Mouse (Mus musculus) spleen, adult 2 months (tissue): ENCODE data around the gene Oas3. TPM values are rescaled to one million over a fixed set of nuclear protein-coding genes. Genes with fewer than 3 reads are reported as not detected.

Experiments
- DNase-seq, 2 experiments: peaks; one replicate each; pipeline versions ENCODE4 v3.0.0 to v3.0.0-alpha.2; 2012 to 2021; ENCODE audit warnings: low spot score in 2 of 2, low read depth in 1 of 2
- H3K27ac ChIP-seq: fragments of 200-500 bp; 2 replicates; pipeline ENCODE4 v1.5.1; 2012; ENCODE audit warnings: low read length, inconsistent platforms; ENCODE audit not compliant: insufficient read depth
- H3K27me3 ChIP-seq: fragments of 200-500 bp; 2 replicates; pipeline ENCODE4 v1.6.1; 2012; ENCODE audit warnings: mild to moderate bottlenecking, moderate library complexity, low read length, inconsistent platforms; ENCODE audit not compliant: control insufficient read depth, insufficient read depth
- H3K36me3 ChIP-seq: fragments of 200-500 bp; 2 replicates; pipeline ENCODE4 v1.6.1; 2012; ENCODE audit warnings: mild to moderate bottlenecking, low read length, inconsistent platforms; ENCODE audit not compliant: control insufficient read depth, insufficient read depth
- H3K4me1 ChIP-seq: fragments of 200-500 bp; 2 replicates; pipeline ENCODE4 v1.6.1; 2011; ENCODE audit warnings: inconsistent platforms; ENCODE audit not compliant: control insufficient read depth, insufficient read depth, insufficient read length
- H3K4me3 ChIP-seq: fragments of 200-500 bp; 2 replicates; pipeline ENCODE4 v1.5.1; 2011; ENCODE audit warnings: mild to moderate bottlenecking, inconsistent platforms; ENCODE audit not compliant: insufficient read depth, insufficient read length; ENCODE audit errors: extremely low read depth
- CTCF ChIP-seq: fragments of 200-500 bp; IDR thresholded peaks from 2 replicates; pipeline ENCODE4 v1.5.1; 2011; ENCODE audit warnings: mild to moderate bottlenecking, inconsistent platforms; ENCODE audit not compliant: insufficient read depth, insufficient read length, insufficient replicate concordance; ENCODE audit errors: extremely low read depth
- POLR2A ChIP-seq: fragments of 200-500 bp; IDR thresholded peaks from 2 replicates; pipeline ENCODE4 v1.6.1; 2011; ENCODE audit warnings: low read depth, low read length, inconsistent platforms
- WGBS: fragments of 180-500 bp; shearing (Covaris S2); methylation state at CpG from one replicate; pipeline ENCODE4 v1.1.7; 2018; 5-methylcytosine and 5-hydroxymethylcytosine counted together
- polyA plus RNA-seq: library from polyadenylated mRNA; depleted of rRNA; stranded (reverse); fragments of >200 nt; gene quantifications from 2 replicates; pipeline ENCODE4 v1.2.3, GENCODE M21; 2012

The Oas3 gene
- polyA plus RNA-seq, 1 experiment: 16.3 TPM

DNA sequence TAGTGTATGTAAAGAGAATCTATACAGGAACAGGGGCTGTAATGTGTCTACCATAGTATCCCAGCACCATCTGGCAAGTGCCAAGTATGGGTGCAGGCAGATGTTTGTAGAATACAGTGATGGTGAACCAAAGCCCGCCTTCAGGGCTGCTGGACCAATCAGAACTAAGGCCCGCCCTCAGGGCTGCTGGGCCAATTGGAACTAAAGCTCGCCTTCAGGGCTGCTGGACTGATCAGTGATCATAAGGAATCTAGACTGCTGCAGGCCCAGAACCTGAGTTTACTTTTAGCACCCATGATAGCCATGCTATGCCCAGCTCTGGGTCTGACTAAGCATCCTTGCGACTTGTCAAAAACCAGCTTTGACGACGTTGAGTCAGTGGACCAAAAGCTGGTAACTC lies 15.6 kb downstream of the Oas3 start:
- DNase-seq: no peak
- WGBS: 85% methylated on average over 6 of the region's 6 CpGs
- H3K27me3 ChIP-seq: no peaks in the 10 kb centered on the region
- TF ChIP-seq CTCF (no peak), POLR2A (no peak)
- no peak overlapping the region for H3K27ac ChIP-seq
- H3K4me3 ChIP-seq: no peak overlapping the region
- peaks cover 4% of the 10 kb centered on the region for H3K36me3 ChIP-seq
- H3K4me1 ChIP-seq: no peaks in the 10 kb centered on the region

DNA sequence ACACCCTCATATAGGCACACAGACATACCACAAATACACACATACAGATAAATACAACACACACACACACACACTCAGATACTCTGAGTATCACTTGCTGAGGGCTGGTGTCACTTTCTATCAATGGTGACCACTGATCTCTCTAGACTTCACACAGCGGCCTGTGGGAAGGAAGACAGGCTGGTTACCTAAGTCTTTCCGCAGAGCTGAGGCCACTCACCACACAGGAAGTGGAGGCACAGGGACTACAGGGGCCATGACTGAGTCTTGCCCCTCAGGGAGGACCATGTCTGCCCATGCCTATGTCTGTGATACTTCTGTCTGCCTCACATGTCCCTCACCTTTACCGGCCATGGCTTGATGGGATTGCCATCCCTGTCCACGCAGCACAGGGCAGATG lies 23.2 kb downstream of the Oas3 start:
- Histone ChIP-seq H3K36me3 (peaks cover 1% of the 10 kb centered on the region; the same call in 1 of the 2 replicates), H3K27ac (no peak overlapping the region), H3K4me3 (no peak overlapping the region), H3K27me3 (no peaks in the 10 kb centered on the region), H3K4me1 (peaks cover 9% of the 10 kb centered on the region; the same call in 1 of the 2 replicates)
- TF ChIP-seq POLR2A (no peak), CTCF (no peak)
- WGBS: 55% methylated on average over 4 of the region's 4 CpGs
- no peak for DNase-seq

DNA sequence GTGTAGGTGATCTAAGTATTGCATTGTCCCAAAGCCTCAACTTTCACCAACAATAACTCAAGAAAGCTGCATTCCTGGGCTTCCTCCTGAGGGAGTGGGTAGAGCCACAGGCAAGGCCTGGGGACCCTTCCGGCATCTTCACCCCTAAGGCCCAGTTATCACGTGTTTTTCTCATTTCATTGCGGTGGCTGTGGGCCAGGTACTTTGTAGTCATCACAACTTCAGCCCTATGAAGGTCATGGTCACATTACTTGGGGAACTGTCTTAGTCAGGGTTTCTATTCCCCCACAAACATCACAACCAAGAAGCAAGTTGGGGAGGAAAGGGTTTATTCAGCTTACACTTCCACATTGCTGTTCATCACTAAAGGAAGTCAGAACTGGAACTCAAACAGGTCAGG lies 24.7 kb downstream of the Oas3 start:
- H3K27me3 ChIP-seq: no peaks in the 10 kb centered on the region
- 92% methylated on average over 3 of the region's 3 CpGs for WGBS
- peaks cover 1% of the 10 kb centered on the region; the same call in 1 of the 2 replicates for H3K36me3 ChIP-seq
- DNase-seq: no peak
- TF ChIP-seq CTCF (no peak), POLR2A (no peak)
- H3K27ac ChIP-seq: no peak overlapping the region
- no peak overlapping the region for H3K4me3 ChIP-seq
- peaks cover 12% of the 10 kb centered on the region; the same call in 1 of the 2 replicates for H3K4me1 ChIP-seq

DNA sequence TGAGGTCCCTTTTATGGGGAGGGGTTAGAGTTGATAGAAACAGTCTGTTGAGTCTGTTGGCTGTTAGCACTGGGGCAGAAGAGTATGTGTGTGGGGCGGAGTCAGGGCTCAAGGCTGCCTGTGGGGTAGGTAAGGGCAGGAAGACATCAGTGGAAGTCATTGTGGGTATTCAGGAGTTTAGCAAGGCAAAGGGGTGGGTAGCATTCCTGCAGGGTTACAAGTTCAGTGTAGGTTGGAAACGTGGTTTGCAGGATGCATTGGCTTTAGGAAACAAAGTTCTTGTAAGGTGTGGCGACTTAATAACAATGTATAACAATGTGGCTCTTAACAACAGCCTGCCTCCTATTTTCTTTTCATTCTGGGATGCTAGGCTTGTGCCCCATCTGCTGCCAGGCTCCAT lies 26.3 kb downstream of the Oas3 start:
- no peaks in the 10 kb centered on the region for H3K36me3 ChIP-seq
- H3K27me3 ChIP-seq: no peaks in the 10 kb centered on the region
- H3K4me1 ChIP-seq: peaks cover 12% of the 10 kb centered on the region; the same call in 1 of the 2 replicates
- no peak for DNase-seq
- TF ChIP-seq POLR2A (no peak), CTCF (no peak)
- H3K27ac ChIP-seq: no peak overlapping the region
- H3K4me3 ChIP-seq: no peak overlapping the region
- 91% methylated on average over 3 of the region's 3 CpGs for WGBS

DNA sequence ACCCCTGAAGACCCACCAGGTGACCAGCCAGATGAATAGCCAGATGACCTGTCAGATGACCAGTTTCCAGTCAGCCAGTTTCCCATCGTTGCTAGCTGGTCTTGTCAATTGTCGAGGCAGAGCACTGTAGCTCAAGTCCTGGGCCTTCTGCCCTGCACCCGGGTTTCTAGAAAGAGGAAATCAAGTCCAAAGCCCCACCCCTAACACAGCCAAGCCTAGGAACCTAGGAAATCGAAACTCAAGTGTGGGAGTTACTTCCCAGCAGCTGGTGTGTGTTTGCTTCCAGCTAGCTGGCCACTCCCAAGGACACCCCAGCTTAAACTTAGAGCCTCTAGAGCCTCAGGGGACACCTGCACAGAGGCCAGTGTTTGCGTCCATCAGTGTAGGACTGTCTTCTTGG lies 27.8 kb downstream of the Oas3 start, which contains the start of gene Oas2:
Gene Oas2, minus strand, starts transcription at position 166 of the 400 bp plus-strand sequence.
- H3K36me3 ChIP-seq: no peaks in the 10 kb centered on the region
- 13% methylated on average over 5 of the region's 5 CpGs for WGBS
- TF ChIP-seq POLR2A (no peak), CTCF (no peak)
- H3K27ac ChIP-seq: no peak within 1 kb of the TSS
- H3K4me3 ChIP-seq: peak within 1 kb of the TSS; percentile 45
- H3K27me3 ChIP-seq: no peaks in the 10 kb centered on the region
- DNase-seq: peak in 1 of 2 experiments; percentile 14
- peaks cover 12% of the 10 kb centered on the region; the same call in 1 of the 2 replicates for H3K4me1 ChIP-seq

DNA sequence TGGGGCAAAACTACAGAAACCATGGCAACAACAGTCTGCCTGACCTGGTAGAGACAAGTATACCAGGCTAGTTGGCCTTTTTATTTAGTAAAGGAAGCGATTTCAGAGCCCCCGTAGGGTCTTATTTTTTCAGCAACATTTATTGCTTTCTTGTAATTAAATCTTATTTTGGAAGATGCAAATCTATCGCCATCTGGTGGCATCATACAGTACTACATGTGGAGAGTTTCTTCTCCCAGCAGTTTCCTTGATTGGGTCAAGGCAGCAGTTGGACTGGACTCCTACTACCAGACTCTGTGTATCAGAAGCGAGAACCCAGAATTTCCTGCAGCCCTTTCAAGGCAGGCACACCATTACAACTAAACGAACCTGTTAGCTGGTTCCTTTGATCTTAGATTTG lies 31.0 kb downstream of the Oas3 start:
- peak; percentile 21 to 33 for DNase-seq
- H3K27ac ChIP-seq: no peak overlapping the region
- H3K27me3 ChIP-seq: no peaks in the 10 kb centered on the region
- H3K4me1 ChIP-seq: peaks cover 12% of the 10 kb centered on the region; the same call in 1 of the 2 replicates
- H3K4me3 ChIP-seq: no peak overlapping the region
- TF ChIP-seq POLR2A (no peak), CTCF (peak; percentile 1; the same call in 1 of the 2 replicates)
- 12% methylated on average over 5 of the region's 5 CpGs for WGBS
- H3K36me3 ChIP-seq: no peaks in the 10 kb centered on the region

DNA sequence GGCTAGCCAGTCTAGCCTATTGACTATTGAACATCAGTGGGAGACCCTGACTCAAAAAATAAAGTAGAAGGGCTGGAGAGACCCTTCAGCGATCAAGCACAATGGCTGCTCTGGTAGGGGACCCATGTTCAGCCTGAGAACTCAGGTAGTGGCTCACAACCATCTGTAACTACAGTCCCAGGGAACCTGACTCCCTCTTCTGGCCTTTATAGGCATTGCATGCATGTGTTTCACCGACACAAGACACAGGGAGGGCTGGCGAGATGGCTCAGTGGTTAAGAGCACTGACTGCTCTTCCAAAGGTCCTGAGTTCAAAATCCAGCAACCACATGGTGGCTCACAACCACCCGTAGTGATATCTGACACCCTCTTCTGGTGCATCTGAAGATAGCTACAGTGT lies 35.3 kb downstream of the Oas3 start:
- Histone ChIP-seq H3K27me3 (no peaks in the 10 kb centered on the region), H3K27ac (no peak overlapping the region), H3K4me1 (no peaks in the 10 kb centered on the region), H3K36me3 (no peaks in the 10 kb centered on the region), H3K4me3 (no peak overlapping the region)
- DNase-seq: peak; percentile 34 to 46
- 58% methylated on average over 4 of the region's 4 CpGs for WGBS
- TF ChIP-seq CTCF (peak; percentile 26; the same call in 1 of the 2 replicates), POLR2A (no peak)
